Mouse (Mus musculus) kidney, postnatal 25 days (tissue): ENCODE data around the gene Pip5k1b.

Experiments used
- DNase-seq, 2 experiments: peaks; one replicate each; pipeline ENCODE4 v3.0.0; 2021; ENCODE audit warnings: mixed read lengths in 2 of 2

Pip5k1b gene

DNA sequence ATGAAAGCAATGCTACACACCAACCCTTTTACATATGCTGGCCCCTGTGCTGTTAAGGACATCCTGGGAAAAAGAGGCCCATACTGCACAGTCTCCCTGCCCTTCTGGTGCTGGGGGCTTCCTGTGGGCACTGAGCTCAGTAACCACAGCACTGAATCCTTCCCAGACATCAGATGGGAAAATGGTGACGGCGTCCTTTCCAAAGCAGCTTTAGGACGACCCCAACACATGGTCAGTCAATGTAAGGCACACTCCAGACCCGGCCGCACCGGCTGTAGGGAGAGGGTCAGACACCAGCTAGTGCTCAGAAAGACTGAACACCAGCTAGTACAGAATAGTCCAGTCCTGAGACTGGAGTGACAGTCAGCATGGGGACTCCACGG is 13.4 kb downstream of the Pip5k1b start:
- DNase-seq, result no peak

DNA sequence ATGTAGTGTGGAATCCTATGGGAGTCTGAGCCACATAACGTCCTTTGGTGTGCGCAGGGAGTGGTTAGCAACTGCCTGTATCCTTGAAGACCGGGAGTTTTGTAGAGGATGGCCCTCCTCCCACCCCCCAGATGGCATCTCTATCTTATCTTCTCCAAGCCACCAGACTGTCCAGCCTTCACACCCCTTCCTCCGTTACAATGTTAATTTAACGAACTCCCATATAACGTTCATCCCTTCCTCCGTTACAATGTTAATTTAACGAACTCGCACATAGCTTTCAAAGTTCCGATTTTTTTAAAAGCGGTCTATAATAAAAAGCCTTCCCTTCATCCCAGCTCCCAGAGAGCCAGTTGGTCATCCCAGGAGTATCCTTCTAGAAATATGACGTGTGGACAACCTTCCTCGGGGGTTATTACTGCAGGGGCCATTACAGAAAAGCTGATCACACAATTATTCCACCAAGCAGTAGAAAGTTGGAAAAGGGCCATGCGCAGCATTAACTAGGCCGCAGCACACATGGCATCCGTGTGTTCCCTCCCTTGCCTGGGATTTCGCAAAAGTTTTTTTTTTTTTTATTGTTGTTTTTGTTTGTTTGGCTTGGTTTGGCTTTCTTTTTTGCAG is 13.9 kb downstream of the Pip5k1b start:
- DNase-seq, result no peak

DNA sequence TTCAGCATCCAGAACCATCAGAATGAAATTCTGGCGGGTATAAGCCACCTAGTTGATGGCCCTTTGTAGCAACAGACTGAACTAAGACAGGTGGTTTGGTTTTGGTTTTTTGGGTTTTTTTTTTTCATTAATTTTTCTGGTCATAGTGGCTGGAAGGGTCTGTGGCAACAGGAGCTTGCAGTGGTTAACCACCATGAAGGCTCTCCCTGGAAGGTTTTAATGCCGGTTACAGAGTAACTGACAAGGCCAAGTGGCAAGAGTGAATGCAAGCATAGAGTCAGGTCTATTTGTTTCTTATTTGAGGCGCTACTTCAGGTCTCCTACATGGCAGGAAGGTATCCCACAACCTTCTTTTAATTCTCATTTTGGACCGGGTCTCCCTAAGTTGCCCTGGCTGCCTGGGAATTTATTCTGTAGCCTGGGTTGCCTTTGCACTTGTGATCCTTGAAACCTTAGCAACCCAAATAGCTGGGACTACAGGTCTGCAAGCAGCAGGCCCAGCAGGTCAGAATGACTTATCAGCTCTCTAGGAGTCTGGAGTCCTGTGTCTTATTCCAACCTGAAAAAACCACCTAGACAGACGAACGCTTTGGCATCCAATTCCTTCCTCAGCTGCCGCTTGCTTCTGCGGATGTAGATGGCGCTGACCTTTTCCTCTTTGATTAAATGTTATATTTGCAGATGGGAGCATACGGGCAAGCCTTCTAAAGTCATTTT is 14.6 kb downstream of the Pip5k1b start:
- DNase-seq, result no peak

DNA sequence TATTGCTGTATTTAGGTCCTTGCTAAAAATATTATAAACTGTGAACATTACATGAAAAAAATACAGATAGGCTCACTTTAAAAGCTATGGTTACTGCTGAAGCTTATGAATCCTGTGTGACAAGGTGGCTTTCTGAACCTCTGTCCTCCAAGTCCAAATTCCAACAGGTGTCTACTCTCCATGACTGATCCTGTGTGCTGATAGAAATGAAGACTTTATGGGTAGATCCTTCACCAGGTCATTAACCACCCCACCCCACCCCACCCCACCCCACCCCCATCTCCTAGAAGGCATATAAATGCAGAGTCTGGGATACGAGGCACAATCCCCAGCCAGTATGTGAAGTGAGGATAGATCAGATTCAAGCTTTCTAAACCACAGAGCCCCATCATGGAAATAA is 16.6 kb downstream of the Pip5k1b start:
- no peak for DNase-seq

DNA sequence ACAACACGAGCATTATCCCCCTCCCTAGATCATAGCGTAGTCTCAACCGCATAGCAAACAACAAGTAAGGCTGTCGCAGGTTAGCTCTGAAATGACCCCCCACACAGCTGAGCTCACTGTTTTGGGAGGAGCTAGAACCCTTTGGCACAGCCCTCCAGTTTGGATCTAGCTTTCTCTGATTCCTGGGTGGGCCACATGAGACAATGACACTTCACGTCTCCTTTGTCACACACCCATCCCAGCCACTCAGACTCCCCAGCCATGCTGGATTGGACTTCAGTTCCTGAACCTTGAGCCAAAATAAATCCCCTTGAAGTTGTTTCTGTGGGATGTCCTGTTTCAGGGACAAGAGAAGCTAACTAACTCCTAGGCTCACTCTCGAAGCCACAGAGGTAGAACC is 17.5 kb downstream of the Pip5k1b start:
- no peak for DNase-seq

DNA sequence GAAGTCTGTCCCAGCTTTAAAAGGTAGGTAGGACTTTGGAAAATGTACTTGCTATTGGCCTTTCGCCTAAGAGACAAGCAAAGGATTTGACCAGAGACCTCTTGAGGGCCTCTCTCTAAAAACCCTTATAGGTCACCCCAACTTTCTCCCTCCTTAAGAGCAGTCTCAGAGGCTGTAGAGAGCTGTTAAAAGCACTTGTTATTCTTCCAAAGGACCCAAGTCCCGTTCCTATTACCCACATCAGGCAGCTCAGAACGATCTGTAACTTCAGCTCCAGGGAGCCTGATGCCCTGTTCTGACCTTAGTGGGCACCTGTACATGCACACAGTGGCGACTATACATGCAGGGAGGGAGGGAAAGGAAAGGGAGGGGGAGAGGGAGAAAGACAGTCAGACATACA is 18.0 kb downstream of the Pip5k1b start:
- no peak for DNase-seq

DNA sequence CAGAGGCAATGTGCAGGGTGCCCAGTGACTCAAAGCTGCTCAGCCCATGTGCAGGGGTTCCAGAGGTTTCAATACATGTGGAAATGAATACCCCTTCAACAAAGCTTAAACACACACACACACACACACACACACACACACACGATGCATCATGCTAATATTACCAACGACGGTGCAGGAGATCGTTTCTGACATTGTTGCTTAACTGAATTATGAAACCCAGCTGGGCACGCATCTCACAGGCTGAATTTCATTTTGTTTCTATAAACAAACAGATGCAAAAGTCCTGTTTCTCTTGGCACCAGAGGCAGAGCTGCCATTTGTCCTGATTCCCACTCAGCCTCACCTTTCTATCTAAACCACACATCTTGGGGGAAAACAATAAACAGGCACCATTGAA is 18.8 kb downstream of the Pip5k1b start:
- DNase-seq, result no peak

DNA sequence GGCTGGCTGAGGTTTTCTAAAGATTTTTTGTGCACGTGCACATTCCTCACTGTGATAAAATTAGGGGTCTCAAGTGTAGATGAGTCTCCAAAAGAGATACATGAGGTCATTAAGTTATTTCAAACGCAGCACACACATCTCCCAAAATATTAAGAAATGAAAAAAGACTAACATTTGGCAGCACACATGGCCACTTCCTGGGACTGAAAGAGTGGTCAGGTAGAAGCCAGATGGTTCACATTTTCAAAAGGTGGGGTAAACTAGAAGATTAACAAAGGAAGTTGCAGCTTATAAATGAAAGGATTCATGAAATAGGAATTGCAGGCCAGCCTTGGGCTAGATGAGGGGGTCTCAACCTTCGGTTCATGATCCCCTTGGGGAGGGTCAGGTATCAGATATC is 19.4 kb downstream of the Pip5k1b start:
- no peak for DNase-seq

DNA sequence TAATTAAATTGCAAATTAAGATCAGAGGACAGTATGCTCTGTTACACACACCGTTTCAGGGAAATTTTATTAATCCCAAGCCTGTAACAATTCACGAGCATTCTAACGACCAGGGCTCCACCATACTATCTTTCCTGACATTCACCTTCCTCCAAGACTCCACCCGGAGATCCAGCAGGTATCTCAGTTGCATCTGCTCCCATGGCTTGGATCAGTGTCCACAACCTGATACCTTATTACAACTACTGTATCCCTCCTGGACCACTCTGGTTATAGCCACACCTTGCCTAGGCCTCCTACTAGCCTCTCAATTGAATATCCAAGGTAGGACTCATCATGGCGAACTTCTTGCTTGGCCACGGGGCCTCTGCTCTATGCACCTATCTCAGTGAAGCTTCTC is 20.5 kb downstream of the Pip5k1b start:
- no peak for DNase-seq

DNA sequence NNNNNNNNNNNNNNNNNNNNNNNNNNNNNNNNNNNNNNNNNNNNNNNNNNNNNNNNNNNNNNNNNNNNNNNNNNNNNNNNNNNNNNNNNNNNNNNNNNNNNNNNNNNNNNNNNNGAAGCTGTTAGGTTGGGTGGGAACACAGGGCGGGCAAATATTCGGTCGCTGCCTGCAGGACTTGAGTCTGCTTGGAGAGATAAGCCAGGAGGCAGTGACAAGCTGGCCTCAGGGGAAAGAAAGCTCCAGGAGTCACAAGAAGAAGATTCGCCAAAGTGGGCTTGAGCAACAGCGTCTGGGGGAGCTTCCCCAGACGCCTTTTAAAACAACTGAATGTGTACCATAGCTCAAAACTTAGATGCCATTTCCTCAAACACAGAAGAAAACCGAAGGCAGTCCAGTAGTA is 20.9 kb downstream of the Pip5k1b start:
- DNase-seq, result no peak

DNA sequence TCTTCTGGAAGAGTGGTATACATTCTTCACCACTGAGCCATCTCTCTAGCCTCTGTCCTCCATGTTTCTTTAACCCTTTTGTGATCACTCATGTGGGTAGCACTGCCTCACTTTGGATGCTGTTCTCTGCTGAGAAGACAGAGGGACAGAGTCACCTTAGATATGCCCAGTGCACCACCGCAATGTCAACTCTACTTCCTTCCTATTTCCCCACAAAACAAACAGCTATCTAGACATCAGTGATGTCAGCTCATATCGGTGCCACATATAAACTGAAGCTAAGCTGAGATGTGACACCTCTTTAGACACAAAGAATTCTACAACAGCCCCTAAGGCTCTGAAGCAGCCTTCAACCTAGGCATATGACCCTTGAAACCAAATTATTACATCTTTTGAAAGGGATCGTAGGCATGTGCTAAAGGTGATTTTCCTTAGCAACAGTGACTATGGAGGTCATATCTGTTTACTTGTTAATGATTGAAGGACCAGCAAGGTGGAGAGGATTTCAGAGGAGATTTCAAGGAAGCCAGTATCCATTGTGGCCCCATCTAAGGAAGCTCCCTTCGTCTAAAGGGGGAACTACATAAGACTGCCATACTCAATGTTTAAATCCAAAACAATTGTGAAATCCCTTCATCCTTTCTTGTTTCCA is 26.6 kb downstream of the Pip5k1b start:
- DNase-seq, result no peak

DNA sequence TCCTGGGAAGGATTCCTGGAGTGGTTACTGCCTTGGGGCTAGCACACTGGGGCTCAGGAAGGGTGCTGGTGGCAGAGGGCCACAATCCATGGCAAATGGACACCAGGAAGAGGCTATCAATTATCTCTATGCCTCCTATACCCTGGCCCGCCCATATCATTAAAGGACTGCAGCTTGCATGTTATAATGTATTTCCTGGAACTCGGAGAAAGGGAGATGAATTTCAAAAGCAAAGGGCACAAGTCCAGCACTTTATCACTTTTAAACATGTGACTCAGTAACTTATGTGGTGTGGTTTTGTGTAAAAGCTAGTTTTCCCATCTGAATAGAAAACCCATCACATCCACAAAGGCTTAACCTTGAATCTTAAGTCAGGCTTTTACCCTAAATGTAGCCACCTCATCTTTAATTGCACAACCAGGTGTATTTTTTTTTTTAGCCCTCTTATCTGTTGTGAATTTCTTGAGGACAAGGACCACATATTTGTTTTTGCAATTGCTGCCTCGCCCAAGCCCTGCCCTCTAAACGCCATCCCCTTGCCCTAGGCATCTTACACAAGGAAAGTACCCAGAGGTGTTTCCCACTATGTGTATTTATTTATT is 27.4 kb downstream of the Pip5k1b start:
- no peak for DNase-seq

DNA sequence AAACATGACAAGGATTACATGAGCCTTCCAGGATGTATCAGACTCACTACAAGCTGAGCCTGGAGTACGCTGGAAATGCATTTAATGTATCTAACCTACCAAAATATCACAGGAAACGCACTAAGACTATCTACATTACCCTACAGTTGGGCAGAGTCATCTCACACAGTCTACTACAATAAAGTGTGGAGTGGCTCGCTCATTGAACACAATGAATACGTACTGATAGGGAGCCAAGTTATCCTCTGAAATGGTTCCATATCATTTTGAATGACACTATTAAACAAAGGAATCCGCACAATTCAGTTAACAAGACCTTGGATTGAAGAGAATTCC is 28.1 kb downstream of the Pip5k1b start:
- no peak for DNase-seq

DNA sequence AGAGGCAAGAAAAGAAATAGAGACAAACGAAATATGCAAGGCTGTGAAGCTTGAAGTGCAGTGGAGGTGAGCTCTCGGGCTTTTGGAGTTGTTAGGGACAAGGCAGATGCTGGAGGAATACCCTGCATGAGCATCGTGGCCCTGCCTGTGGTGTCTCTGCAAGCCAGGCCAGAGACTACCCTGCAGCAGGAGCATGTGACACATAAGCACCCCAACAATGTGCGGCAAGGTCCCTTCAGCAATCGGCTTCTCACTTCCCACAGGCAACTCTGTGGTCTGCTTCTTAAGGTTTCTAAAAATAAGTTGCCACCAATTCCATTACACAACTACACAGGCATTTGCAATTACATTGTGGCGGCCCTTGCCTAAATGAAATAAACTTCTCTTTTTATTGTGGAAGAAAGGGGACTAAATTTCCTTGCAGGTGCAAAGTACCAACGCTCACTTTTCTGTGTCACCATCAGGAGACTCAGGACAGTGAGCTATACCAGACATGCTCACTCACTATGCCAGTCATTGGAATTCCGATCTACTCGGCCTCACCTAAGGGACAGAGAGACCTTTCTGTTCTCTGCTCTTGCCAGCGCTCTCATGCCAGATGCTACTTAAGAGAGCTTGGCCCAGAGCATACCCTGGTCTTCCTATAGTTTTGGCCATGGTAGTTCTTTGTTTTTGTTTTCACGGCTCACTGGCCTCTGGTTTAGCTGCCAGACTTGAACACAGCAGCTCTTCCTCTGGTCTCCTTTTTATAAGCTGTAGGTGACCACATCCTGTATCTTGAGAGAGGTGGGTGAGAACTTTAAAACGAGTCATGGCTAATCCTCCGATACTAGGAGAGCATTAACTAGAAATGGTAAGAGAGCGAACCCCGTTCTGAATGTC is 28.7 kb downstream of the Pip5k1b start:
- no peak for DNase-seq

DNA sequence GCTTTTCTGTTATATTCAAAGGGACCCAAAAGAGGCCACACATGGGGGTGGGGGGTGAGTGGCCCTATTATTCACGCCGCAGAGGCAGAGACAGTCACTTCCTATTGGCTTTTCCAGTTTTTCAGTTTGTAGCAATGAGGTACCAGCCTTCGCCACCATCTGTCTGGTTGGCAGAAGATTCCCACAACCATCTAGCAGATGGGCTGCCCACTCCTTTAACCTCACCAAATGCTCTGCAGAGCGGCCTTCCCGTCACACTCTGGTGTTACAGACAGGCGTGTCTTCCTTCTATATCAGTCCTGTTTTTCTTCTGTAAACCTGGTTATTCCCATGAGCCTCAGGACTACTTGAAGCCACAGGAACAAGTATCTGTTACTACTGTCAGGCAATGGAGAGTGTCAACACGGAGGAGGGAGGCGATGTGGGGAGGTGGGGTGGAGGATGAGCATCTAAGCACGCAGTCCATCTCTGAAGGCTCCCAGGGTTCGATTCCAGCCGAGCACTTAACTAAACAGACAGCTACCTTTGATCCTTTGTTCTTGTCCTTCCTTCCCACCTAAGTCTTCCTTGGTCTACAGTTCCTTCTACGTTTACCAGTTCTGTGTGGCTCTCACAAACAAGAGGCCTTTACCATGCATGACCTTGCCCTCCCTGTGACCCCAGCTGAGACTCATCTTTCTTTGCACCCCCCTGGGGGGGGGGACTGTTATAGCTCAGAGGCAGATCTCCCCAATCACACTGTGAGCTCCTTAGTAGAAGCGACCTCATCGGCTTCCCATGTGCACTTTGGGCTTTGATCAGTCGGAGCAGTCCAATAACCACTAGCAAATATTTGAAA is 32.0 kb downstream of the Pip5k1b start:
- no peak for DNase-seq

DNA sequence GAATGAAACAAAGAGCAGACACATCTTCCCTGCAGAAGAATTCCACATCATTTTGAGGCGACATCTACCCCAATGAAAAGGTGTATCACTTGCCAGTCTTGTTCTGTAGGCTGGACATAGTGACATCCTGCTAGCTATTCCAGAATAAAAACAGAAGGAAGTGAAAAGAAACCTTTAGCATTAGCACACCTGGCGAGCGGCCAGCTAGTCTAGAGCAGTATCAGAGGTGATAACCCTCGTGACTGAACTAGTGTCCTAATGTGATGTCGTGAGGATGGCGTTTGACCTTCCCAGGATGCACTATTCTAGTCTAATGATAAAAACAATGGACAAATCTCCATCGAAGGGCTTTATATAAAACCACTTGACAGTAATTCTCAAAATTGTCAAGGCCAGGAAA is 33.7 kb downstream of the Pip5k1b start:
- peak in 1 of 2 experiments; percentile 12 for DNase-seq

DNA sequence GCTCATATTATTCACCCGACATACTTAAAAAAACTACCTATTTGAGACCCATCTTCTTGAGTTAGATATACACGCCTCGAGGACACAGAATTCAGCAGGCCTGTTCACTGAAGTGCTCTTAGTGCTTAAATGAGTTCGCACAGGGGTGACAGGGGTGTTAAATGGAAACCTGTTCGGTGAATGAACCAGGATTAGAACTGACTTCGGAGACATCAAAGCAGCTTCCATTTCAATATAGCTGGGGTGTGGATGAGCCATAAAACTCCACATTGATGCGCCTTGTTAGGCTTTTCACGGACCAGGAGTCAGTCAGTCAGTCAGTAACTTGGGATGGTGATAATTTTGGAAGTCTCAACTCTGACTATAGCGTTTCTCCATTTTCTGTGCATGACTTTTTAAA is 34.5 kb downstream of the Pip5k1b start:
- no peak for DNase-seq

DNA sequence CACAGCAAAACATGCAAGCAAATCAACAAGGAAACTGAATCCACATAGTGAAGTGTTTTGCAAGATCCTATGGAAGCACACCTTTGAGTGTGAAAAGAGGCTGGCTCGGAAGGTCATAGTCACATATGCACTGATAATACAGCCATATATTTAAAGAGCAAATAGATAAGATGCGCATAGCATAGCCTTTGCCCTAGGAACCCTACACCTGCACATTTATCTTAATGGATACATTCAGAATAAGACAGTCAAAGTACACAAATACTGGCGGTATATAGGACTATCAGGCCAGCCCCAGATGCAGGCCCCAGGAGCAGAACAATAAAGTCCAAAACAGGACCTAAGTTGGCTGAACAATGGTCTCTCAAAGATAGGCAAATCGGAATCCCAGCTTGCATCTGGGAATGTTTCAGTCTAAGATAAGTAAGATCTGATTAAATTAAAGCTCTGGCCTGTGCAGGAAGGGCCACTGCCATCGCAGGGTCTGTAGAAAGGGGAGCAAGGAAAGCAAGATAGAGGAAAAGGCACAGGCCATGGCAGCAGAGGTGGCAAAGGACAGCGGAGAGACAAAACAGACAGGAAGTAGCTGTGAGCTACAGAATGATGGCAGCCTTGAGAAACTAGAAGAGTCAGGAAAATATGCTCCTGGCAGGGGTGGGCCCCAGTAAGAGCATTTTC is 35.8 kb downstream of the Pip5k1b start:
- DNase-seq, result no peak

DNA sequence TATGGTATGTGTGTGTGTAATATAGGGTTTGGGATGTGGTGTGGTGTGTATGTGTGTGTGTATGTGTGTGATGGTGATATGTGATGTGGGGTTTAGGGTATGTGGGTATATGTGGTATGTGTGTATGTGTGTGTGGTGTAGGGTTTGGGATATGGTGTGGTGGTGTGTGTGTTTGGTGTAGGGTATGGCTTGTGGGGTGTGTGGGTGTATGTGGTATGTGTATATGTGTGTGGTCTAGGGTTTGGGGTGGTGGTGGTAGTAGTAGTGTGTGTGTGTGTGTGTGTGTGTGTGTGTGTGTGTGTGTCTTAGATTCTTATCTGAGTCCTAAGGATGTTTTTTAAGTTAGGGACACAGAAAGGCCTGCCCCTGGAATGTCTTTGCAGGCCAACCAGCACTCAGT is 37.3 kb downstream of the Pip5k1b start:
- DNase-seq, result no peak

DNA sequence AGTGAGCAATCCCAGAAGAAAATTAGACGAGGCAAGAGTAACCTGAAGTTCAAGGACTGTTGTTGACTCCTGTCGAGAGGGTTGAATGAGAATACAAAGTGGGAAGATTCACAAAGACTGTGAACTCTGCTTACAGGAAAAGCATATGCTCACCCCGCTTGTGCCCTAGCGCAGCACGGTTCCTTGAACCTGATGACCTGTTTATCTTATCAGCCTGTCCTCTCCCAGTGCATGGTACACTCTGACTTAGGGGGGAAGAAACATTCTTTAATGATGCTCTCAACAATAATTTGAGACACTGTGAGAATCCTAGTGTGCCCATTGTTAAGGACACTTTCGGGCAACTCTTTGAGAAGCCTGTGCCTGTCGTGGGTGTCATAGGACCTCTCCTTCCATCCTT is 38.6 kb downstream of the Pip5k1b start:
- DNase-seq, result no peak

DNA sequence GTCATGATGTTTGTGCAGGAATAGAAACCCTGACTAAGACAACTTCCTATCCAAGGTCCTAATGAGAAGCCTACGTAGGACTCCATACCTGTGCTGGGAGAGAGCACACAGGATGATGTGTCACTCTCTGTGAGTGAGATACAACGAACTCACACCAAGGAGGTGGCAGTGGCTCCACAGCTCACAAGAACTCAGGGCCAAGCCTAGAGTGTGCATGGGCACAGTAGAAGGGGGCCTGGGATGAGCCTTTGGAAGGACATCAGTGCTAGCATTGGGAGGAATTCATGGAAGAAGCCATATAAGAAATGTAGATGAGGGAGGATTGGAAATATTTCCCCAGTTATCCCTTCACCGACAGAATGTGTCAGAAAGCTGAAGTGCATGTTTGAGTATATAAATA is 39.7 kb downstream of the Pip5k1b start:
- DNase-seq, result no peak
